Mouse (Mus musculus): Measurements from ENCODE around the gene Gm5800. TPM values are rescaled to one million over a fixed set of nuclear protein-coding genes. Genes with fewer than 3 reads are reported as not detected.

Gm5800 gene
- polyA plus RNA-seq, 1 experiment = not detected

DNA sequence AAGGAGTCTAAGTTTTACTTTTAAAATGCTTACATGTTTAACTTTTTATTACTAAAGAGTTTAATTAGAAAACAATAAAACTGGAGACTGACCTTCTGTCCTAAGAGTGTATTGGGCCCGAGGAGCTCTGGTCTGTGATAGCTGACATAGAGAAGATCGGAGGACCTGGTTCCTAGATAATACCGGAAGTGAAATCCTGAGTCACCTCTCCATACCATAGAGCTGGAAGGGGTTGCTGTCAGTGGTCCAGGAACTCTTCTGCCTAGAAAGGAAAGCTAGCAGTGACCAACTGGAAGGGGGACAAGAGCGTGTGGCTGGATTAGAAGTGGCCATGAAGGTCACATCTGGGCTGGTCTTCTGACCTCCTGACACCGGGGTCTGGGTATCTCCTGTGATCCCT lies 39.7 kb downstream of the Gm5800 start:
- Histone ChIP-seq H3K27ac (ENCODE audit: insufficient read depth, low read depth, low read length) (no peak overlapping the region), H3K4me1 (ENCODE audit: control insufficient read depth, insufficient read depth, insufficient read length, low read length) (no peaks in the 10 kb centered on the region), H3K27me3 (ENCODE audit: control insufficient read depth, insufficient read depth, low read length) (no peaks in the 10 kb centered on the region), H3K4me3 (ENCODE audit: low read depth, low read length) (no peak overlapping the region), H3K36me3 (ENCODE audit: control insufficient read depth, insufficient read depth, low read length) (no peaks in the 10 kb centered on the region)
- WGBS = 86% methylated on average over 5 of the region's 5 CpGs
- TF ChIP-seq CTCF (IDR thresholded peaks at IDR 0.05; ENCODE audit: extremely low read depth, insufficient read length, insufficient replicate concordance, low read depth, low read length) (no peak), POLR2A (IDR thresholded peaks at IDR 0.05; ENCODE audit: low read depth, low read length) (no peak)

Other genes starting within 250 kb of the Gm5800 start
- not detected in 2 replicates for gene Gm5622, start 164.4 kb downstream of the Gm5800 start, polyA plus RNA-seq (2012; rRNA removed)
- gene Gm17175, start 143.1 kb downstream of the Gm5800 start, polyA plus RNA-seq (2012; rRNA removed) = not detected in 2 replicates
- not detected in 2 replicates for gene Gm17174, start 125.0 kb downstream of the Gm5800 start, polyA plus RNA-seq (2012; rRNA removed)
- gene Gm17078, start 105.9 kb downstream of the Gm5800 start, polyA plus RNA-seq (2012; rRNA removed) = not detected in 2 replicates
- not detected in 2 replicates for gene Gm4181, start 81.5 kb downstream of the Gm5800 start, polyA plus RNA-seq (2012; rRNA removed)
- gene Gm17079, start 21.7 kb downstream of the Gm5800 start, polyA plus RNA-seq (2012; rRNA removed) = not detected in 2 replicates
- gene Ang4, start 56.4 kb upstream of the Gm5800 start, polyA plus RNA-seq (2012; rRNA removed) = 46.7 and 466 TPM in 2 replicates
- gene AY358078, start 82.9 kb upstream of the Gm5800 start, polyA plus RNA-seq (2012; rRNA removed) = 0.13 TPM in 1 of 2 replicates, not detected in the other
- 0.15 TPM in 1 of 2 replicates, not detected in the other for gene Ear6, start 136.5 kb upstream of the Gm5800 start, polyA plus RNA-seq (2012; rRNA removed)
- 11.2 and 16.9 TPM in 2 replicates for gene Mettl17, start 167.7 kb upstream of the Gm5800 start, polyA plus RNA-seq (2012; rRNA removed)
- 0.30 and 0.61 TPM in 2 replicates for gene Slc39a2, start 175.7 kb upstream of the Gm5800 start, polyA plus RNA-seq (2012; rRNA removed)
- 23.7 and 32.9 TPM in 2 replicates for gene Ndrg2, start 197.0 kb upstream of the Gm5800 start, polyA plus RNA-seq (2012; rRNA removed)
- gene Tppp2, start 201.2 kb upstream of the Gm5800 start, polyA plus RNA-seq (2012; rRNA removed) = not detected in 2 replicates
- gene Rnase13, start 205.6 kb upstream of the Gm5800 start, polyA plus RNA-seq (2012; rRNA removed) = not detected in 2 replicates